Mouse (Mus musculus): ENCODE data around the gene Ubqln3. TPM values are rescaled to one million over a fixed set of nuclear protein-coding genes. Genes with fewer than 3 reads are reported as not detected.

Gene Ubqln3
- polyA plus RNA-seq (2015; fragmentation: Nextera tagmentation; extraction: Ambion mirVana) = not detected in 2 replicates

GRCm38 (mm10) chr7:104143179-104143578 is at the start of gene Ubqln3:
Gene Ubqln3, minus strand, starts transcription at chr7:104143279.
- Histone ChIP-seq H3K27ac (ENCODE audit: low read length) (no peak within 1 kb of the TSS), H3K9ac (ENCODE audit: low read length) (no peak within 1 kb of the TSS), H3K9me3 (replicated peaks; ENCODE audit: control insufficient read depth, low read length) (no peaks in the 10 kb centered on the region), H3K4me3 (ENCODE audit: low read length) (no peak within 1 kb of the TSS), H3K36me3 (ENCODE audit: control insufficient read depth, insufficient read depth) (no peaks in the 10 kb centered on the region), H3K4me2 (ENCODE audit: low read depth, low read length) (no peak within 1 kb of the TSS), H3K4me1 (ENCODE audit: control insufficient read depth, insufficient read depth, low read length) (no peaks in the 10 kb centered on the region), H3K27me3 (ENCODE audit: control insufficient read depth, insufficient read depth, low read length) (no peaks in the 10 kb centered on the region)
- no peak for ATAC-seq (replicated peaks; ENCODE audit: extremely low read depth, insufficient read depth, low FRiP score)
- 68% methylated on average over 3 of the region's 3 CpGs for WGBS

- no peak overlapping the region for H3K9ac ChIP-seq (ENCODE audit: low read length)
- no peak overlapping the region for H3K4me2 ChIP-seq (ENCODE audit: low read depth, low read length)
- 55% methylated on average over 9 of the region's 9 CpGs for WGBS
- H3K4me3 ChIP-seq (ENCODE audit: low read length) = no peak overlapping the region
- no peaks in the 10 kb centered on the region for H3K9me3 ChIP-seq (replicated peaks; ENCODE audit: control insufficient read depth, low read length)
- H3K27me3 ChIP-seq (ENCODE audit: control insufficient read depth, insufficient read depth, low read length) = no peaks in the 10 kb centered on the region
- no peak overlapping the region for H3K27ac ChIP-seq (ENCODE audit: low read length)
- no peak for ATAC-seq (replicated peaks; ENCODE audit: extremely low read depth, insufficient read depth, low FRiP score)
- H3K4me1 ChIP-seq (ENCODE audit: control insufficient read depth, insufficient read depth, low read length) = no peaks in the 10 kb centered on the region
- H3K36me3 ChIP-seq (ENCODE audit: control insufficient read depth, insufficient read depth) = no peaks in the 10 kb centered on the region
These were observed 48.2 kb upstream of the Ubqln3 start for GRCm38 (mm10) chr7:104191275-104191674.

- no peak within 1 kb of the TSS for H3K4me2 ChIP-seq (ENCODE audit: low read depth, low read length)
- H3K9me3 ChIP-seq (replicated peaks; ENCODE audit: control insufficient read depth, low read length) = no peaks in the 10 kb centered on the region
- H3K4me1 ChIP-seq (ENCODE audit: control insufficient read depth, insufficient read depth, low read length) = no peaks in the 10 kb centered on the region
- no peaks in the 10 kb centered on the region for H3K36me3 ChIP-seq (ENCODE audit: control insufficient read depth, insufficient read depth)
- H3K9ac ChIP-seq (ENCODE audit: low read length) = no peak within 1 kb of the TSS
- ATAC-seq (replicated peaks; ENCODE audit: extremely low read depth, insufficient read depth, low FRiP score) = no peak
- WGBS = 81% methylated on average over 2 of the region's 2 CpGs
- H3K27me3 ChIP-seq (ENCODE audit: control insufficient read depth, insufficient read depth, low read length) = no peaks in the 10 kb centered on the region
- no peak within 1 kb of the TSS for H3K27ac ChIP-seq (ENCODE audit: low read length)
- no peak within 1 kb of the TSS for H3K4me3 ChIP-seq (ENCODE audit: low read length)
These were observed 40.2 kb upstream of the Ubqln3 start, which contains the start of gene Olfr648 for GRCm38 (mm10) chr7:104183292-104183691. Gene Olfr648, minus strand, starts transcription at chr7:104183392.

GRCm38 (mm10) chr7:104179074-104179473 is 36.0 kb upstream of the Ubqln3 start:
- H3K9ac ChIP-seq (ENCODE audit: low read length) = no peak overlapping the region
- no peaks in the 10 kb centered on the region for H3K4me1 ChIP-seq (ENCODE audit: control insufficient read depth, insufficient read depth, low read length)
- no peaks in the 10 kb centered on the region for H3K36me3 ChIP-seq (ENCODE audit: control insufficient read depth, insufficient read depth)
- no peak for ATAC-seq (replicated peaks; ENCODE audit: extremely low read depth, insufficient read depth, low FRiP score)
- no peak overlapping the region for H3K4me3 ChIP-seq (ENCODE audit: low read length)
- no peak overlapping the region for H3K4me2 ChIP-seq (ENCODE audit: low read depth, low read length)
- H3K27me3 ChIP-seq (ENCODE audit: control insufficient read depth, insufficient read depth, low read length) = no peaks in the 10 kb centered on the region
- WGBS = 81% methylated on average over 1 of the region's 1 CpGs
- no peaks in the 10 kb centered on the region for H3K9me3 ChIP-seq (replicated peaks; ENCODE audit: control insufficient read depth, low read length)
- no peak overlapping the region for H3K27ac ChIP-seq (ENCODE audit: low read length)

- Histone ChIP-seq H3K27ac (ENCODE audit: low read length) (no peak overlapping the region), H3K27me3 (ENCODE audit: control insufficient read depth, insufficient read depth, low read length) (no peaks in the 10 kb centered on the region), H3K4me2 (ENCODE audit: low read depth, low read length) (no peak overlapping the region), H3K36me3 (ENCODE audit: control insufficient read depth, insufficient read depth) (no peaks in the 10 kb centered on the region), H3K4me3 (ENCODE audit: low read length) (no peak overlapping the region), H3K9ac (ENCODE audit: low read length) (no peak overlapping the region), H3K9me3 (replicated peaks; ENCODE audit: control insufficient read depth, low read length) (no peaks in the 10 kb centered on the region), H3K4me1 (ENCODE audit: control insufficient read depth, insufficient read depth, low read length) (no peaks in the 10 kb centered on the region)
- WGBS = 67% methylated on average over 5 of the region's 5 CpGs
- no peak for ATAC-seq (replicated peaks; ENCODE audit: extremely low read depth, insufficient read depth, low FRiP score)
These were observed 35.5 kb upstream of the Ubqln3 start for GRCm38 (mm10) chr7:104178422-104179054.

- Histone ChIP-seq H3K4me3 (ENCODE audit: low read length) (no peak overlapping the region), H3K27me3 (ENCODE audit: control insufficient read depth, insufficient read depth, low read length) (no peaks in the 10 kb centered on the region), H3K4me1 (ENCODE audit: control insufficient read depth, insufficient read depth, low read length) (no peaks in the 10 kb centered on the region), H3K4me2 (ENCODE audit: low read depth, low read length) (no peak overlapping the region), H3K36me3 (ENCODE audit: control insufficient read depth, insufficient read depth) (no peaks in the 10 kb centered on the region), H3K27ac (ENCODE audit: low read length) (no peak overlapping the region), H3K9ac (ENCODE audit: low read length) (no peak overlapping the region), H3K9me3 (replicated peaks; ENCODE audit: control insufficient read depth, low read length) (no peaks in the 10 kb centered on the region)
- no peak for ATAC-seq (replicated peaks; ENCODE audit: extremely low read depth, insufficient read depth, low FRiP score)
- WGBS = 61% methylated on average over 1 of the region's 1 CpGs
These were observed 32.0 kb upstream of the Ubqln3 start for GRCm38 (mm10) chr7:104175085-104175484.

GRCm38 (mm10) chr7:104169634-104170204 is 26.6 kb upstream of the Ubqln3 start:
- H3K27me3 ChIP-seq (ENCODE audit: control insufficient read depth, insufficient read depth, low read length) = no peaks in the 10 kb centered on the region
- H3K4me1 ChIP-seq (ENCODE audit: control insufficient read depth, insufficient read depth, low read length) = no peaks in the 10 kb centered on the region
- no peak overlapping the region for H3K9ac ChIP-seq (ENCODE audit: low read length)
- H3K9me3 ChIP-seq (replicated peaks; ENCODE audit: control insufficient read depth, low read length) = no peaks in the 10 kb centered on the region
- no peak overlapping the region for H3K27ac ChIP-seq (ENCODE audit: low read length)
- 52% methylated on average over 6 of the region's 6 CpGs for WGBS
- 0 out of 2 replicates have a peak, but pooled peaks have one; percentile 29 for ATAC-seq (replicated peaks; ENCODE audit: extremely low read depth, insufficient read depth, low FRiP score)
- no peak overlapping the region for H3K4me3 ChIP-seq (ENCODE audit: low read length)
- H3K4me2 ChIP-seq (ENCODE audit: low read depth, low read length) = no peak overlapping the region
- H3K36me3 ChIP-seq (ENCODE audit: control insufficient read depth, insufficient read depth) = no peaks in the 10 kb centered on the region

- Histone ChIP-seq H3K9me3 (replicated peaks; ENCODE audit: control insufficient read depth, low read length) (no peaks in the 10 kb centered on the region), H3K4me1 (ENCODE audit: control insufficient read depth, insufficient read depth, low read length) (no peaks in the 10 kb centered on the region), H3K9ac (ENCODE audit: low read length) (no peak overlapping the region), H3K27ac (ENCODE audit: low read length) (no peak overlapping the region), H3K4me3 (ENCODE audit: low read length) (no peak overlapping the region), H3K4me2 (ENCODE audit: low read depth, low read length) (no peak overlapping the region), H3K36me3 (ENCODE audit: control insufficient read depth, insufficient read depth) (no peaks in the 10 kb centered on the region), H3K27me3 (ENCODE audit: control insufficient read depth, insufficient read depth, low read length) (no peaks in the 10 kb centered on the region)
- 73% methylated on average over 6 of the region's 6 CpGs for WGBS
- ATAC-seq (replicated peaks; ENCODE audit: extremely low read depth, insufficient read depth, low FRiP score) = no peak
These were observed 24.0 kb upstream of the Ubqln3 start for GRCm38 (mm10) chr7:104167105-104167504.

GRCm38 (mm10) chr7:104150456-104150855 is 7.4 kb upstream of the Ubqln3 start, which contains the start of gene Ubqlnl:
Gene Ubqlnl, minus strand, starts transcription at chr7:104150556.
- Histone ChIP-seq H3K27ac (ENCODE audit: low read length) (no peak within 1 kb of the TSS), H3K4me3 (ENCODE audit: low read length) (no peak within 1 kb of the TSS)
- WGBS = 79% methylated on average over 2 of the region's 2 CpGs

More at GRCm38 (mm10) chr7:104150456-104150855, 7.4 kb upstream of the Ubqln3 start, which contains the start of gene Ubqlnl:
- ATAC-seq (replicated peaks; ENCODE audit: extremely low read depth, insufficient read depth, low FRiP score) = no peak; the same call in 1 of the 2 replicates
- H3K36me3 ChIP-seq (ENCODE audit: control insufficient read depth, insufficient read depth) = no peaks in the 10 kb centered on the region
- H3K27me3 ChIP-seq (ENCODE audit: control insufficient read depth, insufficient read depth, low read length) = no peaks in the 10 kb centered on the region
- no peaks in the 10 kb centered on the region for H3K4me1 ChIP-seq (ENCODE audit: control insufficient read depth, insufficient read depth, low read length)
- no peaks in the 10 kb centered on the region for H3K9me3 ChIP-seq (replicated peaks; ENCODE audit: control insufficient read depth, low read length)
- no peak within 1 kb of the TSS for H3K4me2 ChIP-seq (ENCODE audit: low read depth, low read length)
- no peak within 1 kb of the TSS for H3K9ac ChIP-seq (ENCODE audit: low read length)
